Comparison of ENCODE assay signal across 25 mouse cellular contexts in the genomic region with DNA sequence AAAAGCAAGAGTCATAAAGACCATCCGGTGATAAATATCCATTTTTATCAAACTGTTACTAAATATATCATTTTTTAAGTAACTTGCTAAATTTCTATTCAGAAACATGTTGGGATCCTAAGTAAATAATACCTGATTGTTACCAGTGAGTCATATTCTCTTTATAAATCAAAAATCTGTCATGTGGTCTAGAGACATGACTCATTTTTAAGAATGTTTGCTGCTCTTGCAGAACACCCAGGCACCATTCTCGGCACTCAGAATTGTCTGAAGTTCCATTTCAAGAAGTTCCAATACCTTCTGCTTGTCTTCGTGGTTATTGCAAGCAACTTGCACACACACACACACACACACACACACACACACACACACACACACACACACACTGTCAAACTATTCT.
A peak's percentile ranks its signal among the peaks of the same experiment; 100 is the strongest.
DNase-seq lines count a peak whose midpoint lies in the region.
"Had no signal": no experiment of that assay in that cellular context is flagged by ENCODE, and none has a peak within 500 bp of the region (broad histone marks: within the 10 kb centered on the region; RNA-seq: fewer than 3 reads in every experiment).

No protein-coding gene starts in this region.

- H3K27ac ChIP-seq in forebrain, embryonic 10.5 days, result no peak overlapping the region
- H3K27ac ChIP-seq: embryonic facial prominence, embryonic 13.5 days; embryonic facial prominence, embryonic 15.5 days; forebrain, embryonic 13.5 days; forebrain, embryonic 15.5 days had no signal

- no peak overlapping the region for H3K4me3 ChIP-seq in forebrain, embryonic 10.5 days
- H3K4me3 ChIP-seq: embryonic facial prominence, embryonic 13.5 days; embryonic facial prominence, embryonic 15.5 days; erythroblast, embryonic 14.5 days; forebrain, embryonic 13.5 days; forebrain, embryonic 15.5 days had no signal

- no peaks in the 10 kb centered on the region for H3K9me3 ChIP-seq in forebrain, embryonic 10.5 days
- H3K9me3 ChIP-seq: embryonic facial prominence, embryonic 13.5 days; embryonic facial prominence, embryonic 15.5 days; forebrain, embryonic 13.5 days; forebrain, embryonic 15.5 days; G1E had no signal

- WGBS in forebrain, embryonic 10.5 days, result 86% methylated on average over 3 of the region's 3 CpGs

- no peaks in the 10 kb centered on the region for H3K36me3 ChIP-seq in forebrain, embryonic 10.5 days (replicated peaks)
- H3K36me3 ChIP-seq: embryonic facial prominence, embryonic 13.5 days; embryonic facial prominence, embryonic 15.5 days; forebrain, embryonic 15.5 days; G1E had no signal

- H3K4me1 ChIP-seq in forebrain, embryonic 10.5 days, result no peaks in the 10 kb centered on the region
- H3K4me1 ChIP-seq: embryonic facial prominence, embryonic 13.5 days; embryonic facial prominence, embryonic 15.5 days; forebrain, embryonic 13.5 days; forebrain, embryonic 15.5 days had no signal

- no peaks in the 10 kb centered on the region for H3K27me3 ChIP-seq in forebrain, embryonic 10.5 days (ENCODE audit: poor library complexity, severe bottlenecking)
- H3K27me3 ChIP-seq: CH12.LX; embryonic facial prominence, embryonic 13.5 days; embryonic facial prominence, embryonic 15.5 days; forebrain, embryonic 13.5 days; forebrain, embryonic 15.5 days; Patski had no signal

- DNase-seq in 3T3-L1 (ENCODE audit: low read depth, low spot score), result peak; percentile 68
- DNase-seq in Muller cell, postnatal 12 days (ENCODE audit: inconsistent ontology term), result peak; percentile 14
- peak; percentile 12 for DNase-seq in fibroblast of lung, adult 2 months (ENCODE audit: low read depth)
- no peak for DNase-seq in thymus, postnatal 25 days
- no peak for DNase-seq in cerebellum, postnatal 36 days
- no peak for DNase-seq in neural tube, embryonic 10.5 days (ENCODE audit: extremely low spot score, low spot score)
- DNase-seq in forebrain, embryonic 10.5 days (ENCODE audit: extremely low spot score, low spot score), result no peak
- DNase-seq: adrenal gland, adult 8-10 months; adrenal gland, postnatal 14 days; adrenal gland, postnatal 36 days; cerebellum, adult 11-12 months; cerebellum, adult 2 months; cerebellum, adult 9-10 months; cerebellum, postnatal 10 days; cerebellum, postnatal 25 days; embryo, embryonic 11 days; forebrain, postnatal 0 days had no signal

Comparison
In these comparisons a context has a peak if more than half of its experiments do, and no peak if none do; other contexts are left out.
1. DNase-seq: peak in 3T3-L1 (single experiment), Muller cell, postnatal 12 days (single experiment) and fibroblast of lung, adult 2 months (single experiment); none in thymus, postnatal 25 days (single experiment), cerebellum, postnatal 36 days (0 of 2), neural tube, embryonic 10.5 days (single experiment) and forebrain, embryonic 10.5 days (single experiment).